Mouse (Mus musculus) liver, adult 2 months (tissue): ENCODE data around the gene Tuba3b.

Experiments used
- CTCF ChIP-seq: fragments of 200-500 bp; IDR thresholded peaks from 2 replicates; pipeline ENCODE4 v1.5.1; 2011; ENCODE audit warnings: low read depth, low read length, control low read depth
- POLR2A ChIP-seq: fragments of 200-500 bp; IDR thresholded peaks from 2 replicates; pipeline ENCODE4 v1.6.1; 2011; ENCODE audit warnings: low read length, control low read depth; ENCODE audit not compliant: insufficient read depth; ENCODE audit errors: extremely low read depth

- no peak for TF ChIP-seq CTCF
- no peak for TF ChIP-seq POLR2A
Measured at GRCm38 (mm10) chr6:145598794-145599555, 16.6 kb upstream of the Tuba3b start.
